Mouse (Mus musculus): Measurements from ENCODE around the gene Ncoa3.

- TF ChIP-seq CTCF (IDR thresholded peaks at IDR 0.05; ENCODE audit: control insufficient read depth, insufficient read depth, insufficient replicate concordance, low read depth, low read length) (no peak), POLR2A (IDR thresholded peaks at IDR 0.05; ENCODE audit: control insufficient read depth, low read depth, low read length) (no peak)
Measured at GRCm38 (mm10) chr2:166105911-166106310, 113.5 kb downstream of the Ncoa3 start.
